Mouse (Mus musculus) G1E (cell line): Measurements from ENCODE around the gene Ccdc141.

Experiments
- CTCF ChIP-seq: IDR thresholded peaks from 2 replicates; pipeline ENCODE4 v1.5.1; 2012; ENCODE audit warnings: low read depth, low read length, inconsistent platforms, mixed read lengths
- TAL1 ChIP-seq: conservative IDR thresholded peaks from 2 replicates; pipeline ENCODE4 v1.6.1; 2012; ENCODE audit warnings: low read depth, low read length, inconsistent platforms, mixed read lengths

DNA sequence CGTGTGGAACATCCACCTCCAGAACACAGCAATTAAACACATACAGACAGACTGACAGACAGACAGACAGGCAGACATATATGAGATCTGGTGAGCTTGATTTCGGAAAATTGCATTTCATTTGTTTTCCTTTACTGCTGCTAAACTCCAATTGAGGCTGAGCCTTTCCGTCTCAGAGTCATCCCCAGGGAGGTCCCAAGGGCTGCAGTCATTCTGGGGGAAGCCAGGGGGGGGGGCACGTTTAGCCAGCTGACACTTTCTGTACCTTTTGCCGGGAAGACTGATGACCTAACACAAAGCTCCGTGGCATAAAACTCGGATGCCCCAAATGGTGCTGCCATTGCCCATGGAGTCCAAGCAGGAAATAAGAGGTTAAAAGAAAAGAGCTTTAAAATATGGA, 5.0 kb upstream of the Ccdc141 start:
- no peak for TF ChIP-seq TAL1
- TF ChIP-seq CTCF: no peak
